Mouse (Mus musculus) c-Kit-positive CD71-positive TER-119-negative erythroid progenitor cells, embryonic 14.5 days (primary cell): ENCODE data around the gene Cpne5.

Experiments used
- DNase-seq: peaks from one replicate; pipeline ENCODE4 v3.0.0-alpha.2; 2013; ENCODE audit warnings: low read depth

The Cpne5 gene

GRCm38 (mm10) chr17:29210037-29210436 lies 27.9 kb downstream of the Cpne5 start:
- DNase-seq: no peak

GRCm38 (mm10) chr17:29206052-29206451 lies 31.9 kb downstream of the Cpne5 start:
- no peak for DNase-seq

GRCm38 (mm10) chr17:29202604-29203003 lies 35.4 kb downstream of the Cpne5 start:
- DNase-seq: no peak

GRCm38 (mm10) chr17:29199821-29200220 lies 38.1 kb downstream of the Cpne5 start:
- DNase-seq: no peak

- DNase-seq: no peak
These were observed 38.7 kb downstream of the Cpne5 start for GRCm38 (mm10) chr17:29199151-29199800.

- DNase-seq: no peak
These were observed 42.4 kb downstream of the Cpne5 start for GRCm38 (mm10) chr17:29195579-29195978.

GRCm38 (mm10) chr17:29188989-29189388 lies 49.0 kb downstream of the Cpne5 start:
- DNase-seq: no peak

GRCm38 (mm10) chr17:29186989-29187859 lies 50.7 kb downstream of the Cpne5 start:
- no peak for DNase-seq

GRCm38 (mm10) chr17:29185376-29186046 lies 52.5 kb downstream of the Cpne5 start:
- DNase-seq: no peak

- no peak for DNase-seq
These were observed 54.8 kb downstream of the Cpne5 start for GRCm38 (mm10) chr17:29183162-29183561.

- DNase-seq: no peak
These were observed 56.2 kb downstream of the Cpne5 start for GRCm38 (mm10) chr17:29181751-29182150.

- DNase-seq: no peak
These were observed 57.4 kb downstream of the Cpne5 start for GRCm38 (mm10) chr17:29180406-29181127.

- no peak for DNase-seq
These were observed 58.0 kb downstream of the Cpne5 start for GRCm38 (mm10) chr17:29179917-29180316.

- no peak for DNase-seq
These were observed 59.4 kb downstream of the Cpne5 start for GRCm38 (mm10) chr17:29178503-29179059.

GRCm38 (mm10) chr17:29176391-29177267 lies 61.3 kb downstream of the Cpne5 start:
- no peak for DNase-seq

GRCm38 (mm10) chr17:29175693-29176092 lies 62.3 kb downstream of the Cpne5 start:
- DNase-seq: no peak

- no peak for DNase-seq
These were observed 64.8 kb downstream of the Cpne5 start for GRCm38 (mm10) chr17:29173165-29173564.

GRCm38 (mm10) chr17:29172062-29172461 lies 65.9 kb downstream of the Cpne5 start:
- no peak for DNase-seq

GRCm38 (mm10) chr17:29171001-29171772 lies 66.8 kb downstream of the Cpne5 start:
- peak; percentile 70 for DNase-seq

- DNase-seq: no peak
These were observed 67.5 kb downstream of the Cpne5 start for GRCm38 (mm10) chr17:29170431-29171000.
